Mouse (Mus musculus) midbrain, postnatal 0 days (tissue): ENCODE results near the gene Tet3. TPM values are rescaled to one million over a fixed set of nuclear protein-coding genes. Genes with fewer than 3 reads are reported as not detected.

Source experiments
- ATAC-seq: fragments of 200-750 bp; cut with Nextera tagmentation; 2 replicates; pipeline ENCODE4 v1.8.0; 2017; ENCODE audit warnings: moderate number of reproducible peaks, mild to moderate bottlenecking, moderate TSS enrichment, moderate library complexity; ENCODE audit not compliant: low FRiP score
- DNase-seq: peaks from one replicate; pipeline ENCODE4 v3.0.0-alpha.2; 2015; ENCODE audit warnings: low spot score
- H3K27ac ChIP-seq: fragments of 300-500 bp; sonication (generic); 2 replicates; pipeline ENCODE4 v1.5.1; 2014; ENCODE audit warnings: low read depth, mild to moderate bottlenecking, low read length, mixed read lengths
- H3K27me3 ChIP-seq: fragments of 300-500 bp; sonication (generic); 2 replicates; pipeline ENCODE4 v1.6.1; 2014; ENCODE audit warnings: low read length, control low read depth, mixed read lengths; ENCODE audit not compliant: insufficient read depth
- H3K36me3 ChIP-seq: fragments of 300-500 bp; sonication (generic); 2 replicates; pipeline ENCODE4 v1.6.1; 2014; ENCODE audit warnings: low read length, control low read depth, mixed read lengths; ENCODE audit not compliant: insufficient read depth
- H3K4me1 ChIP-seq: fragments of 300-500 bp; sonication (generic); 2 replicates; pipeline ENCODE4 v1.6.1; 2014; ENCODE audit warnings: mild to moderate bottlenecking, control low read depth, antibody characterized with exemption, low read length, mixed read lengths; ENCODE audit not compliant: insufficient read depth
- H3K4me2 ChIP-seq: fragments of 300-500 bp; sonication (generic); 2 replicates; pipeline ENCODE4 v1.6.1; 2014; ENCODE audit warnings: low read depth, mild to moderate bottlenecking, low read length, mixed read lengths; ENCODE audit not compliant: poor library complexity, severe bottlenecking
- H3K4me3 ChIP-seq: fragments of 300-500 bp; sonication (generic); 2 replicates; pipeline ENCODE4 v1.5.1; 2014; ENCODE audit warnings: low read depth, mild to moderate bottlenecking, low read length, moderate library complexity
- H3K9ac ChIP-seq: fragments of 300-500 bp; sonication (generic); replicated peaks from 2 replicates; pipeline ENCODE4 v1.6.1; 2014; ENCODE audit warnings: mild to moderate bottlenecking, low read length, moderate library complexity, mixed read lengths; ENCODE audit not compliant: poor library complexity, severe bottlenecking
- H3K9me3 ChIP-seq: fragments of 300-500 bp; sonication (generic); 2 replicates; pipeline ENCODE4 v1.6.1; 2016; ENCODE audit warnings: low read length, control low read depth
- CTCF ChIP-seq: IDR thresholded peaks from 2 replicates; pipeline ENCODE4 v1.5.1; 2016; ENCODE audit warnings: antibody characterized with exemption, mild to moderate bottlenecking
- WGBS: fragments of 180-500 bp; shearing (Covaris S2); extraction: QIAGEN DNeasy Blood & Tissue Kit; methylation state at CpG from one replicate; pipeline ENCODE4 v1.1.7; 2014; 5-methylcytosine and 5-hydroxymethylcytosine counted together
- polyA plus RNA-seq: library from polyadenylated mRNA; unstranded; fragments of >200 nt; fragmentation: Nextera tagmentation; extraction: Ambion mirVana; gene quantifications from 2 replicates; pipeline ENCODE4 v1.2.1, GENCODE M21; 2015
- total RNA-seq: library from RNA; depleted of rRNA; stranded (reverse); fragments of >200 nt; gene quantifications from 2 replicates; pipeline ENCODE4 v1.2.3, GENCODE M21; 2014

Tet3 gene
- total and polyA plus RNA-seq, 2 experiments from 2014 or later, result 32.0 to 48.5 TPM

DNA sequence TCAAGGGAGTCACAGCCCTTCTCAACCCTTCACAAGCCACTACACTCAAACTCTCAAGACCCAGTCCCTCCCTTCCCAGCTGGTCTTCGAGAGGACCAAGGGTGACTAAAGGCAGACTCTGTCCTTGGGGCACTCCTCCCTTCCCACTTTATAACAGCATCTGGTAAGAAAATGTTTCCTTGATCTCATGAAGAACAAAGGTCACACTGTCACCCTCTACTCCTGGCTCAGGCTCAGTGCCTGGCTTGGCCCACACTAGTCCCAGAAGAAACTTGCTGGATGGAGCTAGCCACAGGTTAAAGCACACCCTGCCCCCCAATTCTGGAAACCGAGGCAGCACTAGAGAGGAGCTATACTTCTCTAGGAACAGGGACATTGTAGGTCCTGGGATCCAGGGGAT is 13.1 kb downstream of the Tet3 start:
- H3K27ac ChIP-seq, result no peak overlapping the region
- H3K36me3 ChIP-seq, result no peaks in the 10 kb centered on the region
- DNase-seq, result no peak
- no peak overlapping the region for H3K4me3 ChIP-seq
- no peak overlapping the region for H3K4me2 ChIP-seq
- H3K27me3 ChIP-seq, result no peaks in the 10 kb centered on the region
- no peak overlapping the region for H3K9ac ChIP-seq
- WGBS, result 83% methylated on average over 2 of the region's 2 CpGs
- H3K9me3 ChIP-seq, result no peaks in the 10 kb centered on the region
- no peak for ATAC-seq
- peaks cover 16% of the 10 kb centered on the region for H3K4me1 ChIP-seq
- TF ChIP-seq CTCF, result no peak

DNA sequence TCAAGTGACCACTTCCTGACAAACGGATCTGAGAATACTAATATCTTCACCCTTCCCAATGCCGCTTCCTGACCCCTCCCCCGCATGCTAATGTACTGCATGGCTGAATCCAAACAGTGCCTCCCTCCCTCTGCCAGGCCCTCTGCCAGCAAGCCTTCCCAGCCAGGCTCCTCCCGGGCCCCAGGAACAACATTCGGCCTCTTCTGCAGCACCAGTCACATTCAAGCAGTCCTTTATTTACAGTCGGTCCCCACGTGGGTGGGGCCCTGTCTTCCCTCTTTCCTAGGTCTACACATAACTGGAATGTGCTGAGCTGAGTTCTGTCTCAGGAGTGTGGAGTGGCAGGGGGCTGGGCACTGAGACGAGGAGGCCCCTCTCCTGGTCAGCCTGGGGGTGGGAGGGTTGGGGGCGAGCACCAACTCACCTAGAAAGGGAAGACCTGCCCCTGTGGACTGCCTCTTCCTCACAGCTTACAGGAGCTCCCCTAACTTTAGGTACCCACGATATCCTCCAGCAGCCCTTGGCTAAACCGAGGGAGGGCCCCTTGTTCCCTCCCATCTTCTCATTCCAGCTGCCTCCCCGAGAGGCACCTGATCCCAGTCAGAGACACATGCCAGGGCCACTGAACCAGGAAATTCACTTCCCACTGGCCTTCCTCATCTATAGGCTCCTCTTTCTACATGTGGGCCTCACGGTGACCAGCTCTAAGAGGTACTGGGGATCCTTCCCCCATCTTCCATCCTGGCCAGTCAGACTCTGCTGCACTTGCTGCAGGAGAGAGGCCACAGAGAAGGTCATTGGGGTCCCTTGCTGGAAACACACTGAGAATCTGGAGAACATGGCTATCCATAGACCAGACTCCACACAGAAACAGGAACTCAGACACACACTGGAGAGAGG is 15.2 kb downstream of the Tet3 start:
- H3K36me3 ChIP-seq, result no peaks in the 10 kb centered on the region
- DNase-seq (peak; percentile 81), ATAC-seq (no peak)
- WGBS, result 9% methylated on average over 12 of the region's 13 CpGs
- H3K4me1 ChIP-seq, result peaks cover 31% of the 10 kb centered on the region
- no peaks in the 10 kb centered on the region for H3K27me3 ChIP-seq
- TF ChIP-seq CTCF, result no peak
- H3K4me3 ChIP-seq, result no peak overlapping the region
- peak overlapping the region; percentile 15 for H3K4me2 ChIP-seq
- no peak overlapping the region; the same call in 1 of the 2 replicates for H3K27ac ChIP-seq
- peak overlapping the region; percentile 44; the same call in 1 of the 2 replicates for H3K9ac ChIP-seq
- H3K9me3 ChIP-seq, result no peaks in the 10 kb centered on the region

DNA sequence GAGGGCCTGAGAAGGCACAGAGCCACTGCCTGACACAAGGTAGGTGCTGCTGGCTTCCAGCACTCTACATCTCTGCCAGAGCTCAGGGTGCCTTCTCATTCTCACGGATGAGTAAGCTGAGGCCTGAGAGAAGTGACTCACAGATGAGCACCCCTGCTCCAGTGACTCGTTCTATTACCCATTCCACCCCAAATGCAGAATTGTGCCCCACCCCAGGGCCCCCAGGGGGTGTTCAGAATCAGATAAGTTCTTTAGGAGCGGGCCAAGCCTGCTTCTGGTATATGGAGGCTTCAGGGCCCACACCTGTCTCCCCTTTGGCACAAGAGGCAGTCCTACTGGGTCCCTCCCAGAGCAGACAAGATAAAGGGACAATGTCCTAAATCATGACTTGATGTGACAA is 16.2 kb downstream of the Tet3 start:
- ATAC-seq, result no peak
- Histone ChIP-seq H3K36me3 (no peaks in the 10 kb centered on the region), H3K4me1 (peaks cover 39% of the 10 kb centered on the region), H3K4me3 (peak overlapping the region; percentile 86; the same call in 1 of the 2 replicates), H3K27me3 (no peaks in the 10 kb centered on the region), H3K27ac (peak overlapping the region; percentile 65), H3K4me2 (peak overlapping the region; percentile 62), H3K9me3 (no peaks in the 10 kb centered on the region), H3K9ac (peak overlapping the region; percentile 30; the same call in 1 of the 2 replicates)
- WGBS, result 38% methylated on average over 3 of the region's 3 CpGs
- TF ChIP-seq CTCF, result no peak
- no peak for DNase-seq

DNA sequence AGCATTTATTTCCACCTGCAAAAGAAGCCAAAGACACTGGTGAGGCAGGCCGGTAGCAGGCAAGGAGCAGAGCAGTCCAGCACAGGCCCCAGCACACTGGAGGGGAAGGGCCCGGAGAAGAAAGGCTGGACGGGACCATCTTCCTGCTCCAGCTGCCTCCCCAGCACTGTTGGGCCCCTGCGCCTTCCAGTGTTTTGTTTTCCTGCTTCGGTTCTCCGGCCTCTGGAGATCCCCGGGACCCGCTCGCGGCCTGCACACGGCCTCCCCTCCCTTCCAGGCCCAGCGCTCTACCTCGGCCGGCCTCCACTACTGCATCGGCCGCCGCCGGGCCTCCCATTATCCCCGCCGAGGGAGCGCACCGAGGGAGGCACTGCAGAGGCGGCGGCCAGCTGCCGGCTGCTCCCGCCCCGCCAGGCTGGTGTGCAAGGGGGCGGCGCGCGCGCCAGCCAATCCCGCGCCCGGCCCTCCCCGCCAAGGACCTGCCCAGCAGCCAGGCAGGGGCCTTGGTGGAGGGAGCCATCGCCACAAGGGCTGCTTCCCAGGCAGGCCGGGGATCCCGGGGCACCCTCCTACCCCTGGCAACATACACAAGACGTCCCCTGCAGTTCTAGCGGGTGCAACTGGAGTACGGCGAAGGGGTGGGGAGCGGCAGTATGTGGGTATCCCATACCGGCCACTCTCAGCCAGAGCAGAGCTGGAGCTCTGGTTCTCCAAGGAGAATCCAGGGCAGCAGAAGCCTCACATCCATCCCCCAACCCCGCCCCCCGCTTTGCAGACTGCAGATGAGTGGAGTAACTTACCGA is 17.4 kb downstream of the Tet3 start:
- TF ChIP-seq CTCF, result no peak
- Histone ChIP-seq H3K9me3 (no peaks in the 10 kb centered on the region), H3K4me1 (peaks cover 45% of the 10 kb centered on the region), H3K9ac (peak overlapping the region; percentile 96), H3K4me3 (peak overlapping the region; percentile 86), H3K4me2 (peak overlapping the region; percentile 62), H3K27me3 (no peaks in the 10 kb centered on the region), H3K27ac (peak overlapping the region; percentile 97), H3K36me3 (no peaks in the 10 kb centered on the region)
- DNase-seq (peak; percentile 90), ATAC-seq (peak; percentile 88)
- WGBS, result 1% methylated on average over 43 of the region's 48 CpGs

DNA sequence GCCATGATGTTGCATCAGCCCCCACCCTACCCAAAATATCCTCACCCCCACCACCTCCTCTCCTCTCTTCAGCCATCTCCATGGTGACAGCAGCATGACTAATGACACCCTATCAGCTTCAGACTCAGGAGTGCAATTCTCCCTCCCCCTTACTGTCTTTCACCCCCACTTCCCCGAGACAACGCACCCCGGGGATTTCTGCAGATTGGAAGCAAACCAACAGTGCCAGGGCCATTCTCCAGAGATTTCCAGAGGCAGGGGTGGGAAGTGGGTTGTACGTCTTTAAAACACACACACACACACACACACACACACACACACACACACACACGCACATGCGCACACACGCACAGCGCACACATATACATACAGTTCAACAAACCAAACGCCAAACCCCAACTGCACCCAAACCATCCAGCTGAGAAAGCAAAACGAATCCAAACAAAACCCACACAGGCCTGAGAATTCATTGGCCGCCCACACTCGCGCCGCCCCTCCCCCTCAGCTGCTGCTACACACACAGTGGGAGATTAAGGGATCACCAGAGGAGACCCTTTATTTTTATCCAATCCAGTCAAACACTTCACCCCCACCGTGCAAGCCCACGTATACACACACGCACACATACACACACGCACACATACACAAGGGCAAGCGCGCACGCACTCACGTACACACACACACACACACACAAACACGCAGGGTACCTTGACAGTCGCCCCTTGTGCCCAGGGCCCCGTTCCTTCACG is 18.2 kb downstream of the Tet3 start:
- Histone ChIP-seq H3K36me3 (no peaks in the 10 kb centered on the region), H3K4me2 (peak overlapping the region; percentile 62), H3K27me3 (no peaks in the 10 kb centered on the region), H3K4me1 (peaks cover 45% of the 10 kb centered on the region), H3K4me3 (peak overlapping the region; percentile 86), H3K27ac (peak overlapping the region; percentile 97), H3K9me3 (no peaks in the 10 kb centered on the region), H3K9ac (peak overlapping the region; percentile 96)
- ATAC-seq (peak; percentile 79), DNase-seq (peak; percentile 87)
- TF ChIP-seq CTCF, result no peak
- 1% methylated on average over 26 of the region's 26 CpGs for WGBS
